Mouse (Mus musculus) heart, adult 10 weeks (tissue): ENCODE data around the gene B9d1. TPM values are rescaled to one million over a fixed set of nuclear protein-coding genes. Genes with fewer than 3 reads are reported as not detected.

Source experiments
- polyA plus RNA-seq: library from polyadenylated mRNA; stranded (reverse); fragments of 350-450 nt; fragmentation: Illumina TruSeq; extraction: RNeasy Lipid Tissue Mini Kit (QIAGEN cat#74804); gene quantifications from one replicate; pipeline ENCODE4 v1.2.3, GENCODE M21; 2014; ENCODE audit warnings: low read depth, low replicate concordance

The B9d1 gene
- polyA plus RNA-seq = 7.1 TPM

GRCm38 (mm10) chr11:61504713-61505257 lies at the start of gene B9d1:
TSS of gene B9d1 (plus strand) at chr11:61505144.

GRCm38 (mm10) chr11:61484613-61485540 lies 20.1 kb upstream of the B9d1 start, which contains the start of gene Mfap4:
TSS of gene Mfap4 (plus strand) at chr11:61485431.

GRCm38 (mm10) chr11:61494129-61494997 lies 10.6 kb upstream of the B9d1 start, which contains the start of gene Mapk7:
TSS of gene Mapk7 (minus strand) at chr11:61494406.

Other genes with a start within 250 kb of the B9d1 start
- gene Aldh3a2, start 237.7 kb upstream of the B9d1 start, polyA plus RNA-seq = 27.5 TPM
- not detected for gene Slc47a2, start 162.3 kb upstream of the B9d1 start, polyA plus RNA-seq
- gene Slc47a1, start 126.8 kb upstream of the B9d1 start, polyA plus RNA-seq = 69.0 TPM
- gene Rnf112, start 51.0 kb upstream of the B9d1 start, polyA plus RNA-seq = 0.18 TPM
- gene Mfap4, start 19.7 kb upstream of the B9d1 start, polyA plus RNA-seq = 24.1 TPM
- gene Mapk7, start 10.7 kb upstream of the B9d1 start, polyA plus RNA-seq = 7.8 TPM
- gene Epn2, start 74.5 kb downstream of the B9d1 start, polyA plus RNA-seq = 26.2 TPM
- 10.8 TPM for gene Grap, start 148.1 kb downstream of the B9d1 start, polyA plus RNA-seq
- gene Fam83g, start 178.9 kb downstream of the B9d1 start, polyA plus RNA-seq = 0.16 TPM
- gene Slc5a10, start 215.7 kb downstream of the B9d1 start, polyA plus RNA-seq = not detected